Mouse (Mus musculus) heart, embryonic 13.5 days (tissue): ENCODE results near the gene H2-D1. TPM values are rescaled to one million over a fixed set of nuclear protein-coding genes. Genes with fewer than 3 reads are reported as not detected.
A peak's percentile ranks its signal among the peaks of the same experiment; 100 is the strongest.

ENCODE experiments used
- ATAC-seq: fragments of 200-750 bp; cut with Nextera tagmentation; 2 replicates; pipeline ENCODE4 v1.8.0; 2017; ENCODE audit warnings: moderate TSS enrichment; ENCODE audit not compliant: insufficient number of reproducible peaks, low FRiP score, low TSS enrichment; ENCODE audit errors: extremely low read depth
- H3K27ac ChIP-seq: fragments of 300-500 bp; sonication (generic); replicated peaks from 2 replicates; pipeline ENCODE4 v1.5.1; 2015; ENCODE audit warnings: moderate library complexity, mild to moderate bottlenecking, inconsistent platforms
- H3K27me3 ChIP-seq: fragments of 300-500 bp; sonication (generic); replicated peaks from 2 replicates; pipeline ENCODE4 v1.6.1; 2015; ENCODE audit warnings: mild to moderate bottlenecking, inconsistent platforms
- H3K36me3 ChIP-seq: fragments of 300-500 bp; sonication (generic); 2 replicates; pipeline ENCODE4 v1.6.1; 2015; ENCODE audit warnings: mild to moderate bottlenecking, inconsistent platforms
- H3K4me1 ChIP-seq: fragments of 300-500 bp; sonication (generic); 2 replicates; pipeline ENCODE4 v1.6.1; 2015; ENCODE audit warnings: inconsistent platforms
- H3K4me2 ChIP-seq: fragments of 300-500 bp; sonication (generic); 2 replicates; pipeline ENCODE4 v1.6.1; 2015; ENCODE audit warnings: inconsistent platforms, mild to moderate bottlenecking, moderate library complexity
- H3K4me3 ChIP-seq: fragments of 300-500 bp; sonication (generic); 2 replicates; pipeline ENCODE4 v1.5.1; 2015; ENCODE audit warnings: moderate library complexity, mild to moderate bottlenecking, inconsistent platforms
- H3K9ac ChIP-seq: fragments of 300-500 bp; sonication (generic); 2 replicates; pipeline ENCODE4 v1.6.1; 2015; ENCODE audit warnings: inconsistent platforms, mild to moderate bottlenecking, moderate library complexity
- H3K9me3 ChIP-seq: fragments of 300-500 bp; sonication (generic); 2 replicates; pipeline ENCODE4 v1.6.1; 2016; ENCODE audit warnings: inconsistent platforms
- WGBS: fragments of 180-500 bp; shearing (Covaris S2); methylation state at CpG from one replicate; pipeline ENCODE4 v1.1.7; 2015; ENCODE audit warnings: mixed read lengths; 5-methylcytosine and 5-hydroxymethylcytosine counted together
- polyA plus RNA-seq: library from polyadenylated mRNA; unstranded; fragments of >200 nt; fragmentation: Nextera tagmentation; extraction: Ambion mirVana; gene quantifications from 2 replicates; pipeline ENCODE4 v1.2.1, GENCODE M21; 2015

The H2-D1 gene
- polyA plus RNA-seq, 1 experiment from 2014 or later = 43.4 TPM

DNA sequence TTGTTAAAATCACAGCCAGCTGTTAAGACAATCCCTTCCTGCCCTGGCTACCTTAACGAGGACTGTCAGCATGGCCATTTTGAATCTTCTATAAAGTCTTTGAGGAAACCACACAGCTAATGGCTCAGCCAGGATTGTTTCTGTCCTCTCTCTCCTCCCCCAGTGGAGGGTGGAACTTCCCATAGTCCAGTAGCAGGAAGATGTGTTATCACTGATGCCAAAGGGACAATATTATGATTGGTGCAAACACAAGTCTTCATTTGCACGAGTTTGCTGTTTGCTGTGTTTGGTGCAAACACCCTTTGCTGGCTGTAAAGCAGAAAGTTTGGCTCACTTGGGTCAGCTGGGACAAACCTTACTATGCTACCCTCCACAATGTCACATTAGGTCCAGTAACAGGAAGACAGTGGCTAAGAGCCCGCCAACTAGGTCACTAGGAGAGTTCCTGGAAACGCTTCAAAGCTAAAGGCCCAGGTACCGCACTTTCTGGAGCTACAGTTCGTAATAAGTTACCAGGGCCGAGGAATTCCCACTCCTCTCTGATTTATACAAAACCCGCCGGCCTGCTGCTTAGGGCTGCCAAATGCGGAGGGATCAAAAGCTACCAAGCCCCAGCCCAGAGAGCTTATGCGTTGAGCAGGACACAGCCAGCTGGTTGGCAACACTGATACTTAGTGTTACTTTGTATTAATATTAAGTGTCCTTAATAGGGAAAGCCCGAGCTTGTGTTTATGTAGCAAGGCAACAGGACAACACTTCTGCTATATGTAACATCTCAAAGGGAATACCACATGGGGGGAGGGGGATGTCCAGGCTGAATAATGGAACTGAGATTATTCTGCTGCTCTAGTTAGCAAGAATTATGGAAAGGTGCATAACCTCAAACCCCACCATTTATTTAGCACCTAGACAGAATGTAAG lies 21.9 kb upstream of the H2-D1 start:
- peak overlapping the region; percentile 95 for H3K4me3 ChIP-seq
- H3K4me2 ChIP-seq = peak overlapping the region; percentile 73
- peak overlapping the region; percentile 100 for H3K9ac ChIP-seq
- 30% methylated on average over 12 of the region's 12 CpGs for WGBS
- peak overlapping the region; percentile 99 for H3K27ac ChIP-seq
- H3K27me3 ChIP-seq = no peaks in the 10 kb centered on the region
- peaks cover 31% of the 10 kb centered on the region for H3K36me3 ChIP-seq
- ATAC-seq = no peak
- H3K4me1 ChIP-seq = peaks cover 45% of the 10 kb centered on the region
- H3K9me3 ChIP-seq = no peaks in the 10 kb centered on the region

- peaks cover 52% of the 10 kb centered on the region for H3K4me1 ChIP-seq
- H3K4me2 ChIP-seq = peak within 1 kb of the TSS; percentile 73
- under 1% methylated on average over 69 of the region's 69 CpGs for WGBS
- peak within 1 kb of the TSS; percentile 99 for H3K27ac ChIP-seq
- no peaks in the 10 kb centered on the region for H3K27me3 ChIP-seq
- H3K9me3 ChIP-seq = no peaks in the 10 kb centered on the region
- H3K36me3 ChIP-seq = peaks cover 40% of the 10 kb centered on the region
- H3K4me3 ChIP-seq = peak within 1 kb of the TSS; percentile 95
- peak; percentile 78 for ATAC-seq
- H3K9ac ChIP-seq = peak within 1 kb of the TSS; percentile 100
Measured at GRCm38 (mm10) chr17:35241305-35242014, 21.1 kb upstream of the H2-D1 start, which contains the start of gene Ddx39b. Ddx39b (plus strand) TSS chr17:35241746.

DNA sequence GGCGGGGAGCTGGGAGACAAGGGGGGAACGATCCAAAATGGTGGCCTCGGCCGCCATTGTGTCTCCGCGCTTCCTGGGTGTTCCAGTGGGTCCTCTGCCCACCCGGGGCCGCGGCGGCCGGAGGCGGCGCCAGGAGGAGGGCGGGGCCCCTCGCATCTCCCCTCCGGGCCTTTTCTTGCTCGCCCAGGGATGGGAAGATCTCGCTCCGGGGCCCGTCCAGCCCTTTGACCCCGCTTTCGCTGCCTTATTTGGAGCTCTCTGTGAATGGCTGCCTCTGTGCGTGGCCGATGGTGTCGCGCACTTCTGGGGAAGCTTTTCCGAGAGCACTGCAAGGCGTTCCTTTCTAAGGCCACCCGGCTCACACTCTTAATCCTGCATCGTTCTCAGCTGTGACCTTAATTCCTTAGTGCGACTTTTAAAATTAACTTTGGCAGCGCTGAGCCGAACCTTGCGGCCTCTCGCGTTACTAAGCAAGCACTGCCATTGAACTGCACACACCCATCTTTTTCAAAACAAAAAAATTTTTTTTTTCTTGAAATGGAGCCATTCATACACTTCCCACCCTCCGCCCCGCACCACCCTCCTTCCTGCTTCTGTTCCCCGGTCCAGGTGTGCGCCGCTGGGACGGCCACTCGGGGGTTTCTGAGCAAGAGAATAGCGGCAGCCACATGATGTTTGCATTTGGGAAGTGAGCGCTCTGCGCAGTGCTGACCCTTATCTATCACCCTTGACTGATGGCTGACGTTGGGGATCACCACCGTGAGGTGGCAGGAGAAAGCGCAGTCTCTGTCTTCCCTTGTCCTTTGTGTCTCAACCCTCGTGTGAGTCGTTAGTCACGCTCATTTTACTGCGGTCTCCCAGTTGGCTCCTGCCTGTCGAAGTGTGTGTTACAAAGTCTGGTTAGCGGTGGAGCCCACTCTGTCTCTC lies 20.3 kb upstream of the H2-D1 start:
- peak overlapping the region; percentile 100 for H3K9ac ChIP-seq
- H3K9me3 ChIP-seq = no peaks in the 10 kb centered on the region
- under 1% methylated on average over 55 of the region's 55 CpGs for WGBS
- peak overlapping the region; percentile 73 for H3K4me2 ChIP-seq
- H3K4me3 ChIP-seq = peak overlapping the region; percentile 95
- peaks cover 57% of the 10 kb centered on the region for H3K4me1 ChIP-seq
- peak overlapping the region; percentile 99 for H3K27ac ChIP-seq
- H3K36me3 ChIP-seq = peaks cover 47% of the 10 kb centered on the region
- ATAC-seq = peak; percentile 49; the same call in 1 of the 2 replicates
- no peaks in the 10 kb centered on the region for H3K27me3 ChIP-seq

- no peak for ATAC-seq
- Histone ChIP-seq H3K4me1 (peaks cover 60% of the 10 kb centered on the region), H3K4me3 (peak overlapping the region; percentile 95), H3K9me3 (no peaks in the 10 kb centered on the region), H3K27me3 (no peaks in the 10 kb centered on the region), H3K9ac (peak overlapping the region; percentile 100), H3K36me3 (peaks cover 50% of the 10 kb centered on the region), H3K27ac (peak overlapping the region; percentile 99), H3K4me2 (peak overlapping the region; percentile 73)
- 9% methylated on average over 16 of the region's 16 CpGs for whole genome bisulfite sequencing
Measured at GRCm38 (mm10) chr17:35243086-35243485, 19.4 kb upstream of the H2-D1 start.

- Histone ChIP-seq H3K27me3 (no peaks in the 10 kb centered on the region), H3K4me1 (peaks cover 56% of the 10 kb centered on the region), H3K4me3 (peak overlapping the region; percentile 95), H3K4me2 (peak overlapping the region; percentile 73), H3K9ac (peak overlapping the region; percentile 100), H3K36me3 (peaks cover 70% of the 10 kb centered on the region), H3K27ac (no peak overlapping the region; the same call in 1 of the 2 replicates), H3K9me3 (no peaks in the 10 kb centered on the region)
- 65% methylated on average over 2 of the region's 2 CpGs for WGBS
- no peak for ATAC-seq
Measured at GRCm38 (mm10) chr17:35244999-35245398, 17.5 kb upstream of the H2-D1 start.

DNA sequence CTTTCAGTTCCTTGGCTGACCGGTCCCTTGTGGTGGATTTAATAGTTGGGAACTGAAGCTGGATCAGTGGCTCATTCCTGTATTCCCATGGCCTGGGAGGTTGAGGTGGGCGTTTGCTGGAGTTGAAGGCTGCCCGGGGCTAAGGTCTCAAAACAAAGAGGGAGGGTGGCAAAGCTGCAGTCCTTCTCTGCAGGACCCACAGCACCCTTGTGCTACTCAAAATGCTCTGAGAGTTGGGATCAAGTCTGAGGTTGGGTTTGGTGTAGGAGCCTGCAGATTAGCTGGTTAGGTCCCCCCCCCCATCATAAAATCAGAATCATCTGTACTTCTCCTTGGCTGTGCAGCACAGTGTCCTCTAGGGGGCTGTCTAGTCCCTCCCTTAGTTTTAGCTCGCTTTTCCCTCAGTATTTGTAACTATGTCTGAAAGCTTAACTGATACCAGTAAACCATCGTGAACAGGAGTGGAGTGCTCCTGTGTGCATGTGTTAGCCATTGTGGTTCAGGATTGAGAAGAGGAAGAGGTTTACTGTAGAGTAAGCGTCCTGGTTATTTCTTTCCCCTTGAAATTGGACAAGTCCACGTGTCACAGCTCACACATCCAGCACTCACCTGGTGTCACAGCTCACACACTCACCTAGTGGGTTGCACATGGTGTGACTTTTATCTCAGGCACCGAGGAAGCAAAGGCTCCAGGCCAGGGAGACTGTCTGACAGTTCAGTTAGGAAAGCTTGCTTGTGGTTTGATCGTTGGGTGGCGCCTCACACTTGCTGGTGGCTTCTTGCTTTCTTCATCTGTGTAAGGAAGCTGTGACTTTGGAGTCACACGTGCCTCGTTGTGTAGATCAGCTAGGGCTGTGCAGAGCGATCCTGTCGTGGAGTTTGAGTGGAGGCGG lies 16.6 kb upstream of the H2-D1 start:
- H3K4me3 ChIP-seq = no peak overlapping the region
- H3K36me3 ChIP-seq = peaks cover 79% of the 10 kb centered on the region
- no peak overlapping the region; the same call in 1 of the 2 replicates for H3K4me2 ChIP-seq
- peaks cover 46% of the 10 kb centered on the region for H3K4me1 ChIP-seq
- 83% methylated on average over 15 of the region's 15 CpGs for WGBS
- H3K9ac ChIP-seq = peak overlapping the region; percentile 100; the same call in 1 of the 2 replicates
- H3K27ac ChIP-seq = no peak overlapping the region
- H3K9me3 ChIP-seq = no peaks in the 10 kb centered on the region
- no peak for ATAC-seq
- no peaks in the 10 kb centered on the region for H3K27me3 ChIP-seq

GRCm38 (mm10) chr17:35247144-35247543 lies 15.4 kb upstream of the H2-D1 start:
- H3K9me3 ChIP-seq = no peaks in the 10 kb centered on the region
- H3K4me2 ChIP-seq = no peak overlapping the region

DNA sequence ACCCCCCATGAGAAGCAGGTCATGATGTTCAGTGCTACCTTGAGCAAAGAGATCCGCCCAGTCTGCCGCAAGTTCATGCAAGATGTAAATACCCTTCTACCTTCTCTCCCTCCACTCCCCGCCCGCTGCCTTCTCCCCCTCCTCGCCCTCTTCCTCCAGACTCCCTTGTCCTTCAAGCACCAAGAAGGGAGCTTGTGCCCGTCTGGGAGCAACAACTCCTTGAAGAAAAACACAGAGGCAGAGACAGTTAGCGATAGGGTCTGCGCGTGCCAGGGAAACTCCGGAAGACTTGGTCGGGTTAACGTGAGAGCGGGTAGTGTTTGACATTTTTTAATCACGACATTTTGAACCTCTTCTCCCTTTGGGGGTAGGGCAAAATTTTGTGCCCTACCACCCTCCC lies 13.5 kb upstream of the H2-D1 start:
- ATAC-seq = no peak
- H3K4me3 ChIP-seq = no peak overlapping the region
- H3K4me2 ChIP-seq = no peak overlapping the region
- no peak overlapping the region for H3K27ac ChIP-seq
- H3K4me1 ChIP-seq = peaks cover 35% of the 10 kb centered on the region
- H3K9ac ChIP-seq = no peak overlapping the region
- H3K27me3 ChIP-seq = no peaks in the 10 kb centered on the region
- no peaks in the 10 kb centered on the region for H3K9me3 ChIP-seq
- 86% methylated on average over 14 of the region's 14 CpGs for WGBS
- peaks cover 99% of the 10 kb centered on the region for H3K36me3 ChIP-seq

More at GRCm38 (mm10) chr17:35247144-35247543, 15.4 kb upstream of the H2-D1 start:
- Histone ChIP-seq H3K9ac (no peak overlapping the region), H3K27ac (no peak overlapping the region), H3K27me3 (no peaks in the 10 kb centered on the region), H3K36me3 (peaks cover 90% of the 10 kb centered on the region), H3K4me3 (no peak overlapping the region), H3K4me1 (peaks cover 45% of the 10 kb centered on the region)
- ATAC-seq = no peak
- WGBS = 78% methylated on average over 7 of the region's 7 CpGs

GRCm38 (mm10) chr17:35249451-35250197 lies 12.9 kb upstream of the H2-D1 start:
- WGBS = 88% methylated on average over 19 of the region's 19 CpGs
- H3K9me3 ChIP-seq = no peaks in the 10 kb centered on the region
- H3K36me3 ChIP-seq = peaks cover 98% of the 10 kb centered on the region

More at GRCm38 (mm10) chr17:35249451-35250197, 12.9 kb upstream of the H2-D1 start:
- Histone ChIP-seq H3K4me1 (peaks cover 29% of the 10 kb centered on the region), H3K27me3 (no peaks in the 10 kb centered on the region), H3K9ac (no peak overlapping the region), H3K27ac (no peak overlapping the region), H3K4me2 (no peak overlapping the region), H3K4me3 (no peak overlapping the region)
- no peak for ATAC-seq
